Mouse (Mus musculus) embryonic fibroblast, embryonic 13.5 days (primary cell): ENCODE results near the gene Eif2d. TPM values are rescaled to one million over a fixed set of nuclear protein-coding genes. Genes with fewer than 3 reads are reported as not detected.

ENCODE experiments used
- H3K27ac ChIP-seq: 2 replicates; pipeline ENCODE4 v1.5.1; 2012; ENCODE audit warnings: low read length, control low read depth, inconsistent platforms; ENCODE audit not compliant: insufficient read depth
- H3K4me1 ChIP-seq: 2 replicates; pipeline ENCODE4 v1.6.1; 2011; ENCODE audit warnings: low read length; ENCODE audit not compliant: control insufficient read depth, insufficient read depth
- H3K4me3 ChIP-seq: 2 replicates; pipeline ENCODE4 v1.5.1; 2011; ENCODE audit warnings: mild to moderate bottlenecking, control low read depth, low read length; ENCODE audit not compliant: insufficient read depth
- CTCF ChIP-seq: IDR thresholded peaks from 2 replicates; pipeline ENCODE4 v1.5.1; 2011; ENCODE audit warnings: mild to moderate bottlenecking, control low read depth, low read length, moderate library complexity, borderline replicate concordance; ENCODE audit not compliant: insufficient read depth
- POLR2A ChIP-seq: IDR thresholded peaks from 2 replicates; pipeline ENCODE4 v1.6.1; 2011; ENCODE audit warnings: low read depth, mild to moderate bottlenecking, control low read depth, low read length, moderate library complexity
- polyA plus RNA-seq: library from polyadenylated mRNA; stranded (reverse); fragments of >200 nt; gene quantifications from 2 replicates; pipeline ENCODE4 v1.2.4, GENCODE M21; 2011; ENCODE audit warnings: low read depth; ENCODE audit not compliant: missing spikeins, insufficient read length

The Eif2d gene
- polyA plus RNA-seq, 1 experiment: 46.9 TPM

GRCm38 (mm10) chr1:131198417-131198960 is 45.5 kb downstream of the Eif2d start:
- TF ChIP-seq POLR2A: no peak
- TF ChIP-seq CTCF: no peak
- H3K27ac ChIP-seq: no peak overlapping the region
- no peaks in the 10 kb centered on the region for H3K4me1 ChIP-seq
- no peak overlapping the region for H3K4me3 ChIP-seq

- TF ChIP-seq POLR2A (no peak), CTCF (no peak)
- H3K4me3 ChIP-seq: no peak overlapping the region
- H3K27ac ChIP-seq: no peak overlapping the region
- no peaks in the 10 kb centered on the region for H3K4me1 ChIP-seq
Observed at GRCm38 (mm10) chr1:131199118-131199821, 46.3 kb downstream of the Eif2d start.

DNA sequence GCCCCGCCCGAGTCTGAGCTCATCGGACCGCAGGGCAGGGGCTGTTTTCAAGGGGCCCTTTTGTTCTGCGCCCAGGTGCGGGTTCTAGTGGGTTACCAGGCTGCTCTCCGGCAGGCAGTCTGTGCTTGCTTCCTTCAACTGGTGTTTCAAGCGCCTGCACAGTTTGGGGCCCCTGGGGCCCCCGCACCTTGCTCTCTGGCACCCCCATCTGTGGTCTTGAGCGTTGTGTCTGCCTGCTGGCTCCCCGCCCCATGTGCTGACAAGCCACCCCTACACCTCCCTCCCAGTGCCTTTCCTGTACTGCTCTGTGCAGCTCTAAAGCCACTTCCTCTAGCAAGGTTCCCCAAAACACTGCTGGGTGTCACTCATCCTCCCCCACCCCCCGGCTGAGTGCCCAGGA is 47.0 kb downstream of the Eif2d start:
- Histone ChIP-seq H3K4me3 (no peak overlapping the region), H3K27ac (no peak overlapping the region), H3K4me1 (no peaks in the 10 kb centered on the region)
- TF ChIP-seq CTCF (no peak), POLR2A (no peak)

GRCm38 (mm10) chr1:131200588-131200987 is 47.6 kb downstream of the Eif2d start:
- TF ChIP-seq POLR2A: no peak
- no peak for TF ChIP-seq CTCF
- Histone ChIP-seq H3K27ac (no peak overlapping the region), H3K4me1 (no peaks in the 10 kb centered on the region), H3K4me3 (no peak overlapping the region)

GRCm38 (mm10) chr1:131201391-131201790 is 48.4 kb downstream of the Eif2d start:
- H3K4me3 ChIP-seq: no peak overlapping the region
- H3K27ac ChIP-seq: no peak overlapping the region
- no peak for TF ChIP-seq POLR2A
- TF ChIP-seq CTCF: no peak
- H3K4me1 ChIP-seq: no peaks in the 10 kb centered on the region

- no peak for TF ChIP-seq CTCF
- TF ChIP-seq POLR2A: no peak
- no peaks in the 10 kb centered on the region for H3K4me1 ChIP-seq
- no peak overlapping the region for H3K27ac ChIP-seq
- H3K4me3 ChIP-seq: no peak overlapping the region
Observed at GRCm38 (mm10) chr1:131204461-131204860, 51.5 kb downstream of the Eif2d start.

GRCm38 (mm10) chr1:131206342-131206741 is 53.4 kb downstream of the Eif2d start:
- H3K4me1 ChIP-seq: no peaks in the 10 kb centered on the region
- no peak overlapping the region for H3K27ac ChIP-seq
- H3K4me3 ChIP-seq: no peak overlapping the region
- TF ChIP-seq POLR2A (no peak), CTCF (no peak)

- H3K4me1 ChIP-seq: no peaks in the 10 kb centered on the region
- H3K4me3 ChIP-seq: no peak overlapping the region
- H3K27ac ChIP-seq: no peak overlapping the region
- TF ChIP-seq CTCF (peak; percentile 45; the same call in 1 of the 2 replicates), POLR2A (no peak)
Observed at GRCm38 (mm10) chr1:131207531-131207930, 54.5 kb downstream of the Eif2d start.

DNA sequence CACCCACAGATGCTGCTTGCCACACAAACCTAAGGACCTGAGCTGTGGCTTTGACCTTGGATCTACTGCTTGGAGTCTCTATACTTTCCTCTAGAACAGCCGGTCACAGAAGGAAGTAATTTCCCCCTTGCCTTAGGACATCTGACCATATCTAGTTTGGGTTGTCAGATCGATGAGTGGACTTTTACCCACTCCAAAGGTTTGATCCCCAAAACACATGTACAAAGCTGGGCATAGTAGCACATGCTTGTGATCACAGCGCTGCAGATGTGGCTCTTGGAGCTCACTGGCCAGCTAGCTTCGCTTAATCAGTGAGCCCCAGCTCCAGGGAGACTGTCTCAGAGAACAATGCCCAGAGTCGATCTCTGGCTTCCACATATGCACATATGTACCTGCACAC is 55.1 kb downstream of the Eif2d start:
- Histone ChIP-seq H3K27ac (no peak overlapping the region), H3K4me1 (no peaks in the 10 kb centered on the region), H3K4me3 (no peak overlapping the region)
- TF ChIP-seq CTCF (no peak), POLR2A (no peak)

DNA sequence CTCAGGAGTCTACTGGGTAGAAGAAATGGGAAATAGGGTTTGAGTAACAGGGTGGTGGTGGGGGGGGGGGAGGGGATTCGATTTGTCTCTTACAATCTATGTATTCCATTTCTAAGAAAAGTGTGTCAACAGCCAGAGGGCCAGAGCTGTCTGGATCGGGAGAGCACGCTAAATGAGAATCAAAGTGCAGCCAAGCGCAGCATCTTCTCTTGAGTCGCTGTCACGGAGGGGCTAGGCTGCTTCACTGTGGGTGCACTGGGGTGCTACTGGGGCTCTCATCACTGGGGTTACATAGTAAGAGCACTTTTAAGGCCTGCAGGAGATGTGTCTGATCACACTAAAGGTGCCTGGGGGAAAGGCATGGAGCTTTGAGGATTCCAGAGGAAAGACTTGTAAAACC is 55.8 kb downstream of the Eif2d start:
- Histone ChIP-seq H3K27ac (no peak overlapping the region), H3K4me1 (no peaks in the 10 kb centered on the region), H3K4me3 (no peak overlapping the region)
- TF ChIP-seq CTCF (no peak), POLR2A (no peak)

GRCm38 (mm10) chr1:131209971-131210426 is 57.0 kb downstream of the Eif2d start:
- H3K4me3 ChIP-seq: no peak overlapping the region
- TF ChIP-seq CTCF (no peak), POLR2A (no peak)
- H3K27ac ChIP-seq: no peak overlapping the region
- no peaks in the 10 kb centered on the region for H3K4me1 ChIP-seq
